Mouse (Mus musculus): Measurements from ENCODE around the gene Fbn1. TPM values are rescaled to one million over a fixed set of nuclear protein-coding genes. Genes with fewer than 3 reads are reported as not detected.

Gene Fbn1
- 101 and 127 TPM in 2 replicates for total RNA-seq (2014; rRNA removed; ENCODE audit: low replicate concordance)
- polyA plus RNA-seq (2015; fragmentation: Nextera tagmentation; extraction: Ambion mirVana) = 11.7 and 12.7 TPM in 2 replicates

DNA sequence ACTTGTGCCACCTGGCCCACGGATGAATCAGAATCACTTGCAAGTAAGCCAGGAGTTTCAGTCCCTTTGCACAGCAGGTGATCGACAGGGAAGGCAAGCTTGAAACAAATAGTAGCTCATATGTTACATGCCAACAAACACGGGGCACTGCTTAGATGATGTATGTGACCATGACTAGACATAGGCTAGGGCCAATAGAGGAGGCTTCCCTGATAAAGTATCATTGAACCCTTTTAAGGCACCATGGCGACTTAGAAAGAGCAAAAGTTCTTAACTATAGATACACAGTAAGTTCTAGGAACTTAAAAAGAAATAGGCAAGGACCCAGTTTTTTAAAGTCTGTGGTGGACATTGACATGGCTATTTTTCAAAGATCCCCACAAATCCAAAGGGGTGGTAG, at the start of gene Fbn1:
TSS of gene Fbn1 (minus strand) at position 101 of the 400 bp plus-strand sequence.
- WGBS = 88% methylated on average over 4 of the region's 4 CpGs
- no peak for ATAC-seq (ENCODE audit: insufficient read depth, low read depth)
- Histone ChIP-seq H3K27ac (ENCODE audit: low read depth) (peak within 1 kb of the TSS; percentile 85), H3K4me1 (ENCODE audit: control insufficient read depth, insufficient read depth) (0 out of 2 replicates have a peak, but pooled peaks cover 7% of the 10 kb centered on the region), H3K36me3 (replicated peaks; ENCODE audit: control insufficient read depth, insufficient read depth, low read length) (no peaks in the 10 kb centered on the region), H3K9me3 (replicated peaks; ENCODE audit: control insufficient read depth, low read length) (no peaks in the 10 kb centered on the region), H3K9ac (replicated peaks; ENCODE audit: low read depth, low read length) (peak within 1 kb of the TSS; percentile 57), H3K4me3 (ENCODE audit: low read depth, low read length) (peak within 1 kb of the TSS; percentile 60), H3K4me2 (ENCODE audit: low read depth, low read length) (peak within 1 kb of the TSS; percentile 91), H3K27me3 (ENCODE audit: control insufficient read depth, insufficient read depth, low read length) (peaks cover 19% of the 10 kb centered on the region)
- TF ChIP-seq CTCF (IDR thresholded peaks at IDR 0.05; ENCODE audit: low read depth) = no peak
- TF ChIP-seq EP300 (IDR thresholded peaks at IDR 0.05; ENCODE audit: low read depth) = no peak
- no peak for DNase-seq (ENCODE audit: low spot score)

DNA sequence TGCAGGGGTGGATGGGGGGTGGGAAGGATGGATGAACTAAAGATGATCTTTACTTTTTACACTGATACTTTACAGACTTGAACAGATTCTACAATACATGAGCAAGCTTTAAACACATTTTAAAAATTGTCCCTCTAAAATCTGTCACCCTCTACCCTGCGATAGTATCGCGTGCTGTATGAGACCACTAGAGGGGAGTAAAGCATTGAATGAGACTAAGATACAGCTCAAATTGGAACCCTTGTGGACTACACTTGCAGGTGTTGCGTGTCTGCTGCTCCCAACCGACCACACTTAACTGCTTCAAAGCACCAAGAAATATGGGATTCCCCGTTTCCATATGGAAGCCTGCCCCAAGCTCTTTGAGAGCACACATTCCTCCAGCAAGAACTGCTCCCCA, 48.0 kb upstream of the Fbn1 start:
- H3K4me3 ChIP-seq (ENCODE audit: low read depth, low read length) = no peak overlapping the region
- H3K4me1 ChIP-seq (ENCODE audit: control insufficient read depth, insufficient read depth) = no peaks in the 10 kb centered on the region
- ATAC-seq (ENCODE audit: insufficient read depth, low read depth) (no peak), DNase-seq (ENCODE audit: low spot score) (no peak)
- no peaks in the 10 kb centered on the region for H3K27me3 ChIP-seq (ENCODE audit: control insufficient read depth, insufficient read depth, low read length)
- H3K27ac ChIP-seq (ENCODE audit: low read depth) = no peak overlapping the region
- TF ChIP-seq EP300 (IDR thresholded peaks at IDR 0.05; ENCODE audit: low read depth) (no peak), CTCF (IDR thresholded peaks at IDR 0.05; ENCODE audit: low read depth) (peak; percentile 27; the same call in 1 of the 2 replicates)
- no peak overlapping the region for H3K4me2 ChIP-seq (ENCODE audit: low read depth, low read length)
- H3K9ac ChIP-seq (replicated peaks; ENCODE audit: low read depth, low read length) = no peak overlapping the region
- H3K36me3 ChIP-seq (replicated peaks; ENCODE audit: control insufficient read depth, insufficient read depth, low read length) = no peaks in the 10 kb centered on the region
- WGBS = 67% methylated on average over 6 of the region's 6 CpGs
- H3K9me3 ChIP-seq (replicated peaks; ENCODE audit: control insufficient read depth, low read length) = no peaks in the 10 kb centered on the region

DNA sequence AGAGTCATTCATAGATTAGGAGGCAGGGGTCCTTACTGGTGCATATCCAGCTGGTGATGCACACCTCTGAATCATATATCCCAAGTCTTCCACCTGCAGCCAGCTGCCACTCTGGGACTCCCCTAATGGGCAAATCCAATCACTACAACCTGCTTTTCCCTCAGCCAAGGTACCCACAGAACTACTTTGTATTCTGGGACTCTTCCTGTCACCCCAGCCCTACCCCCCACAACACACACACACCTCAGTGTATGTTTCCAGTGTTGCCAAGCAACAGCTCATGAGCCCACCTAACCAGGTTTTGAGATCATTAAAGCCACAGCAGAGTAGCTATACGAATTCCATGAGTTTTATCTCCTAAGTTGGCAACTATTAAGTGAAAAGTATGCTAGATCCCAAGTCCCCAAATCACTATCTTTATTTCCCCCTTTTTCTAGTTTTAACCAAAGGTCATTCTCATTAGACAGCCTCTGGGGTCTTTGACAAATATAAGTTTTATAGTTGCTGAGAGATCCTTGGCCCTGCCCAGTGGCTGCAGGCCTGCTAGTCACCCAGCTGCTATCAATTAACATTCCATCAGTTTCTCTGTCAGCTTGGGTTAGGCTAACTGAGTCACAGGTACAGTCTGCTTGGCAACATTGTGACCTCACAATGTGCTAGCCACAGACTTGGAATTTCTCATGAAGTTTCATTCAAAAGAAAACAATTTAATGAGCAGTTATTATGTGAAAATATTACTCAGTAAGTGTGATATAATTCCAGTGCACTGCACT, 41.2 kb upstream of the Fbn1 start:
- 48% methylated on average over 1 of the region's 1 CpGs for WGBS
- DNase-seq (ENCODE audit: low spot score) = no peak
- no peak overlapping the region for H3K9ac ChIP-seq (replicated peaks; ENCODE audit: low read depth, low read length)
- H3K27me3 ChIP-seq (ENCODE audit: control insufficient read depth, insufficient read depth, low read length) = no peaks in the 10 kb centered on the region
- TF ChIP-seq CTCF (IDR thresholded peaks at IDR 0.05; ENCODE audit: low read depth) = no peak
- no peak for TF ChIP-seq EP300 (IDR thresholded peaks at IDR 0.05; ENCODE audit: low read depth)
- no peak overlapping the region for H3K27ac ChIP-seq (ENCODE audit: low read depth)
- H3K4me2 ChIP-seq (ENCODE audit: low read depth, low read length) = no peak overlapping the region
- no peaks in the 10 kb centered on the region for H3K9me3 ChIP-seq (replicated peaks; ENCODE audit: control insufficient read depth, low read length)
- no peak overlapping the region for H3K4me3 ChIP-seq (ENCODE audit: low read depth, low read length)
- no peak for ATAC-seq (ENCODE audit: insufficient read depth, low read depth)
- no peaks in the 10 kb centered on the region for H3K4me1 ChIP-seq (ENCODE audit: control insufficient read depth, insufficient read depth)
- no peaks in the 10 kb centered on the region for H3K36me3 ChIP-seq (replicated peaks; ENCODE audit: control insufficient read depth, insufficient read depth, low read length)

DNA sequence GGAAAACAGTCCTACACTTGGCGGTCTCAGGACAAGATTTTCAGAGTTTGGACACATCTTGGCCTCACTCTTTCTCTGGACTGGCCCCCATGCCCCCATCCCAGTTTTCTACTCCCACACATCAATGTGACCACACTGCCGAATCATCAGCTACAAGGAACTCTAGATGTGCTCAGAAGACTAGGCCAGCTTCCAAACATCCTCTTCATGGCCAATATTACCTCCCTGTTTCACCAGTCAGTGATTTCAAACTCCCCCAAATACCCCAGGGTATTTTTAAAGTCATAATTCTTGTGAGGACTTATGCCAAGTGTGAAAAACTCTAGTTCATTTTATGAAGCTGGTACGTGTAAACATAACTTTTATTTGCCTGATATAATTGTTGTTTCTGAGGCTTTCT, 37.2 kb upstream of the Fbn1 start:
- H3K4me3 ChIP-seq (ENCODE audit: low read depth, low read length) = no peak overlapping the region
- WGBS = 72% methylated on average over 3 of the region's 3 CpGs
- H3K27ac ChIP-seq (ENCODE audit: low read depth) = no peak overlapping the region
- no peak for DNase-seq (ENCODE audit: low spot score)
- no peak overlapping the region for H3K9ac ChIP-seq (replicated peaks; ENCODE audit: low read depth, low read length)
- no peak overlapping the region for H3K4me2 ChIP-seq (ENCODE audit: low read depth, low read length)
- H3K4me1 ChIP-seq (ENCODE audit: control insufficient read depth, insufficient read depth) = no peaks in the 10 kb centered on the region
- no peak for ATAC-seq (ENCODE audit: insufficient read depth, low read depth)
- H3K9me3 ChIP-seq (replicated peaks; ENCODE audit: control insufficient read depth, low read length) = no peaks in the 10 kb centered on the region
- H3K27me3 ChIP-seq (ENCODE audit: control insufficient read depth, insufficient read depth, low read length) = no peaks in the 10 kb centered on the region
- TF ChIP-seq EP300 (IDR thresholded peaks at IDR 0.05; ENCODE audit: low read depth) = no peak
- TF ChIP-seq CTCF (IDR thresholded peaks at IDR 0.05; ENCODE audit: low read depth) = no peak
- no peaks in the 10 kb centered on the region for H3K36me3 ChIP-seq (replicated peaks; ENCODE audit: control insufficient read depth, insufficient read depth, low read length)

DNA sequence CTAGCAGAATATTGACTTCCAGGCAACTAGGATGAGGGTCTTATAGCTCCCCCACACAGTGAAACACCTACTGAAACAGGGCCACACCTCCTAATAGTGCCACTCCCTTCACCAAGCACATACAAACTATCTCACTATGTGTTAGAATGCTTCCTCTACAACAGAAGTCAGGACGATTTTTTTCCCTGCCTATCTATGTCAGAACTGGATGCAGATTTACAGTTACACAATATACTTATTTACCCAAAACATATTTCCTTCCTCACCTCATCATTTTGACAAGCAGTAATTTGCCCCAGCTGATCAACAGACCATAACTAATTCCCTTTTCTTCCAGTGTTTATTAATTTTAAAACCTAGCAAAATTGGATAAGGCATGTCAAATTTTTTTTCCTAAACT, 35.9 kb upstream of the Fbn1 start:
- Histone ChIP-seq H3K36me3 (replicated peaks; ENCODE audit: control insufficient read depth, insufficient read depth, low read length) (no peaks in the 10 kb centered on the region), H3K27me3 (ENCODE audit: control insufficient read depth, insufficient read depth, low read length) (no peaks in the 10 kb centered on the region), H3K9me3 (replicated peaks; ENCODE audit: control insufficient read depth, low read length) (no peaks in the 10 kb centered on the region), H3K9ac (replicated peaks; ENCODE audit: low read depth, low read length) (no peak overlapping the region), H3K4me2 (ENCODE audit: low read depth, low read length) (no peak overlapping the region), H3K4me3 (ENCODE audit: low read depth, low read length) (no peak overlapping the region), H3K4me1 (ENCODE audit: control insufficient read depth, insufficient read depth) (no peaks in the 10 kb centered on the region), H3K27ac (ENCODE audit: low read depth) (no peak overlapping the region)
- 47% methylated on average over 1 of the region's 1 CpGs for WGBS
- ATAC-seq (ENCODE audit: insufficient read depth, low read depth) (no peak), DNase-seq (ENCODE audit: low spot score) (no peak)
- TF ChIP-seq CTCF (IDR thresholded peaks at IDR 0.05; ENCODE audit: low read depth) = no peak
- no peak for TF ChIP-seq EP300 (IDR thresholded peaks at IDR 0.05; ENCODE audit: low read depth)
